Mouse (Mus musculus) cortical plate, adult 2 months (tissue): Measurements from ENCODE around the gene Gm45062.

Source experiments
- CTCF ChIP-seq: fragments of 200-500 bp; IDR thresholded peaks from 2 replicates; pipeline ENCODE4 v1.5.1; 2011; ENCODE audit warnings: mild to moderate bottlenecking, control low read depth, low read length; ENCODE audit not compliant: insufficient read depth; ENCODE audit errors: extremely low read depth
- POLR2A ChIP-seq: fragments of 200-500 bp; IDR thresholded peaks from 2 replicates; pipeline ENCODE4 v1.6.1; 2011; ENCODE audit warnings: mild to moderate bottlenecking, low read length, control low read depth; ENCODE audit not compliant: insufficient read depth; ENCODE audit errors: extremely low read depth

DNA sequence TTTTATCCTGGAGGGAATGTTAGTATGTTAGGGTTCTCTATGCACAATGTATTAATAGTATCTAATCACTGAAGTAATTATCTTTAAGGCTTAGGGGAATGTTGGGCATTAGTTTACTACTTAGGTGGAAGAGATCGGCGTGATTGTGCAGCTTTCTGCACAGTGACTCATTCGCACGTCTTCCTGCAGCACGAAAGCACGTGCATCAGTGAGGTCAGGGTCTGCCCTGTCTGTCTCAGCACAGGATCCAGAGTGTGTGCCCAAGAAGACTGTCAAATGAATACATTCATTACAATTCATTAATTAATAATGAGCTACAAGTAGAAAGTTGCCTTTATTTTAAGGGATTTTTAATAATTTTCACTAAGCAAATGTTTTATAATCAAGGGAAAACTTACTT, 115.0 kb downstream of the Gm45062 start:
- TF ChIP-seq CTCF (no peak), POLR2A (no peak)
